Mouse (Mus musculus) midbrain, embryonic 12.5 days (tissue): ENCODE data around the gene Nr4a2. TPM values are rescaled to one million over a fixed set of nuclear protein-coding genes. Genes with fewer than 3 reads are reported as not detected.

Experiments used
- ATAC-seq: fragments of 200-750 bp; cut with Nextera tagmentation; 2 replicates; pipeline ENCODE4 v1.8.0; 2017; ENCODE audit warnings: low read depth, moderate TSS enrichment, moderate library complexity; ENCODE audit not compliant: low FRiP score
- H3K27ac ChIP-seq: fragments of 300-500 bp; sonication (generic); replicated peaks from 2 replicates; pipeline ENCODE4 v1.5.1; 2016; ENCODE audit warnings: mild to moderate bottlenecking
- H3K27me3 ChIP-seq: fragments of 300-500 bp; sonication (generic); 2 replicates; pipeline ENCODE4 v1.6.1; 2016; ENCODE audit warnings: mild to moderate bottlenecking
- H3K36me3 ChIP-seq: fragments of 300-500 bp; sonication (generic); 2 replicates; pipeline ENCODE4 v1.6.1; 2016
- H3K4me1 ChIP-seq: fragments of 300-500 bp; sonication (generic); 2 replicates; pipeline ENCODE4 v1.6.1; 2016
- H3K4me2 ChIP-seq: fragments of 300-500 bp; sonication (generic); replicated peaks from 2 replicates; pipeline ENCODE4 v1.6.1; 2016; ENCODE audit warnings: mild to moderate bottlenecking, moderate library complexity
- H3K4me3 ChIP-seq: fragments of 300-500 bp; sonication (generic); 2 replicates; pipeline ENCODE4 v1.5.1; 2016; ENCODE audit warnings: mild to moderate bottlenecking
- H3K9ac ChIP-seq: fragments of 300-500 bp; sonication (generic); replicated peaks from 2 replicates; pipeline ENCODE4 v1.6.1; 2016; ENCODE audit warnings: mild to moderate bottlenecking, moderate library complexity
- H3K9me3 ChIP-seq: fragments of 300-500 bp; sonication (generic); 2 replicates; pipeline ENCODE4 v1.6.1; 2016; ENCODE audit warnings: mild to moderate bottlenecking
- WGBS: fragments of 180-500 bp; shearing (Covaris S2); methylation state at CpG from one replicate; pipeline ENCODE4 v1.1.7; 2016; 5-methylcytosine and 5-hydroxymethylcytosine counted together
- polyA plus RNA-seq: library from polyadenylated mRNA; unstranded; fragments of >200 nt; fragmentation: Nextera tagmentation; extraction: Ambion mirVana; gene quantifications from 2 replicates; pipeline ENCODE4 v1.2.1, GENCODE M21; 2016

Gene Nr4a2
- polyA plus RNA-seq = 31.4 and 35.2 TPM in 2 replicates

DNA sequence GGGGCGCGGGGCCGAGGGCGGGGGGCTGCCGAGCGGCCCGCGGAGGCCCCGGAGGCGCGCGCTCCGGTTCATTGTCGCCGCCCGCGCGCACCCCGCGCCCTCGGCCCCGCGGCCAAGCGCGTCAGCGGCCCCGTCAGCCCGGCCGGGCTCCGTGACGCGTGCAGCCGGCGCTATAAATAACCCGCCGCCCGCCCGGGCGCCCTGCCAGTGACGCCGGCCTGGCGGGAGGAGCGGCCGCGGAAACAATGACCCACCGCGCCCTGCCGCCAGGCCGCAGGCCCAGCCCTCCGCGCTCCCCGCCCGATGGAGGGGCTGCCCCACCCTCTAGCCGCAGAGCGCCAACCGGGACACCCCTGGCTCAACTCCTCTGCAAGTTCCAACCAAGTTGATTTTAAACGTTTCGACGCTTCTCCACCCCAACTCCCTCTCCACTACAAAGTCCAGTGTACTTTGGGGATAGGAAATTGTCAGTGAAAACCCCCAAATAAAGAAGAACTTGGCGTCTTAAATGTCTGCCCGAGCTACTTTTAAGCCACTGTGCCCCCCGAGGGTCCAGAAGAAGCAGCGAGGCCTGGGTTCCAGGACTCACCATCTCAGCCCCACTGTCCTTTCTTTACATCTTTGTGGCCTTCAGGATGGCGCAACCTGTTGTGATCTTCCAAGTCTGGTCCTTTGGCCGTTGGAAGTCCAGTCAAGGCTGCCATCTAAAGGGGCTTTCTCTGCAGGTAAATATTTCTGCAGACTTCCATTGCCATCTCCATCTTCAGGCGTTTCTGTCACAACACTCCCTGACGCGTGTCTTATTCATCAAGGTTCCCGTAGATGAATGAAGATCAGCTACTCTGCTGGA lies at the start of gene Nr4a2:
Nr4a2 (minus strand) TSS at position 13 of the 850 bp plus-strand sequence.
- Histone ChIP-seq H3K27me3 (peaks cover 40% of the 10 kb centered on the region), H3K4me2 (peak within 1 kb of the TSS; percentile 90)

DNA sequence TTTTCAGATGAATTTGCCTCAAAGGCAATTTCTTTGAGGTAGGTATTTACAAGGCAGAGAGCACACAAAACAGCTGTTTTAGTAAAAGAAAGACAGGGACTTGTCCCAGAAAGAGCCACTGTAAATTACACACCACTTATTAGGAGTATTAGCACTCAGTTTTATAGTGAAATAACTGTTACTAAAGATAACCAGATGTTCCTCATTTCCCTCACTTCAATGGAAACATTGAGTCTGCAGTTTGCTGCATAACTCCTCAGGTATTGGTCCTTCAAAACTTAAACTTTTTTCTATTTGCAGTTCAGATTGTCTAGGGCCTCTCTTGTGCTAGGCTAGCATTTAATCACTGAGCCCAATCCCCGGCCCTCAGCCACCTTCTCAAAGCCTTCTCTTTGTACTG lies 41.6 kb upstream of the Nr4a2 start:
- WGBS = 81% methylated on average over 1 of the region's 1 CpGs

More for the DNA sequence above, at the start of gene Nr4a2:
- Histone ChIP-seq H3K4me1 (peaks cover 12% of the 10 kb centered on the region; the same call in 1 of the 2 replicates), H3K9ac (peak within 1 kb of the TSS; percentile 89), H3K9me3 (no peaks in the 10 kb centered on the region), H3K36me3 (no peaks in the 10 kb centered on the region), H3K27ac (peak within 1 kb of the TSS; percentile 75), H3K4me3 (peak within 1 kb of the TSS; percentile 86)
- peak; percentile 94 for ATAC-seq
- WGBS = 8% methylated on average over 54 of the region's 69 CpGs

DNA sequence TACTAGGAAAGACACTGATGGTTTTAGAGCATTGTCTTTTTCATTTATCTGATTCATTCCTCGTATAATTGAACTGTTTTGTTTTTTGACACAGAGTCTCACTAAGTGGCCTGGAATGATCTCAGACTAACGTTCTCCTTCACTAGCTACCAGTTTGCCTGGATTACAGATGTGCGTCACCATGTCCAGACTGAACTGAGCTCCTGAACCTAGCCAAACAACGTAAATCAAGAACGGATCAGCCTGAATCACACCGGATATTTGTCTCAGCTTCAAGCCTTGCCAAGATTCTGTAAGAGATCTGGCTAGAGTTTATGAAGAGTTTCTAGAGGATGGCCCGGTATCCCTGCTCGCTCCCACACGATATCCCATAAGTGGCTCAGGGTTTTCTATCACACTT lies 33.0 kb upstream of the Nr4a2 start:
- no peak overlapping the region for H3K9ac ChIP-seq
- H3K4me3 ChIP-seq = no peak overlapping the region
- no peak for ATAC-seq
- H3K9me3 ChIP-seq = no peaks in the 10 kb centered on the region
- H3K27ac ChIP-seq = no peak overlapping the region
- H3K36me3 ChIP-seq = no peaks in the 10 kb centered on the region
- no peaks in the 10 kb centered on the region for H3K27me3 ChIP-seq
- H3K4me1 ChIP-seq = no peaks in the 10 kb centered on the region
- H3K4me2 ChIP-seq = no peak overlapping the region
- WGBS = 90% methylated on average over 9 of the region's 9 CpGs

More for the DNA sequence above, 41.6 kb upstream of the Nr4a2 start:
- Histone ChIP-seq H3K9ac (no peak overlapping the region), H3K36me3 (no peaks in the 10 kb centered on the region), H3K27ac (no peak overlapping the region), H3K4me2 (no peak overlapping the region), H3K9me3 (no peaks in the 10 kb centered on the region), H3K27me3 (no peaks in the 10 kb centered on the region), H3K4me3 (no peak overlapping the region), H3K4me1 (no peaks in the 10 kb centered on the region)
- ATAC-seq = no peak

DNA sequence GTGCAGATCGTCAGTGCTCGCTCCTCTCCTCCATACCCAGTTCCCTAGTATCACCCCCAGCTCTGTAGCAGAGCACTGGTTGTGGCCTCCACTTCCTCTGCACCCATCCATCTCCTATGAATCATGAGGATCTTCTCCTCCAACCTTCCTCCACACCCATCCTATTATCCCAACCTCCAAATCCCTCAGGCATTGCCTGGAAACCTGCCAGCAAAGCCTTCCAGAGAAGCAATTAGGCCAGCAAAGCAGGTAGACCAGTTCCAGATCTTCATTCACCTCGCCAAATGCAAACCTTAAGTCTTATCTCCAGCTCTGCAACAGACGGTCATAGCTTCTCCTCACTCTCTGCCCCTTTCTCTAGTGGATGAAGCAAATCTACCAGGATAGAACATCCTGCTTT lies 26.0 kb upstream of the Nr4a2 start:
- H3K36me3 ChIP-seq = no peaks in the 10 kb centered on the region
- no peak overlapping the region for H3K27ac ChIP-seq
- H3K4me2 ChIP-seq = no peak overlapping the region
- no peaks in the 10 kb centered on the region for H3K9me3 ChIP-seq
- H3K27me3 ChIP-seq = no peaks in the 10 kb centered on the region
- ATAC-seq = no peak
- no peak overlapping the region for H3K9ac ChIP-seq
- WGBS = 94% methylated on average over 4 of the region's 4 CpGs
- no peaks in the 10 kb centered on the region for H3K4me1 ChIP-seq
- no peak overlapping the region for H3K4me3 ChIP-seq

DNA sequence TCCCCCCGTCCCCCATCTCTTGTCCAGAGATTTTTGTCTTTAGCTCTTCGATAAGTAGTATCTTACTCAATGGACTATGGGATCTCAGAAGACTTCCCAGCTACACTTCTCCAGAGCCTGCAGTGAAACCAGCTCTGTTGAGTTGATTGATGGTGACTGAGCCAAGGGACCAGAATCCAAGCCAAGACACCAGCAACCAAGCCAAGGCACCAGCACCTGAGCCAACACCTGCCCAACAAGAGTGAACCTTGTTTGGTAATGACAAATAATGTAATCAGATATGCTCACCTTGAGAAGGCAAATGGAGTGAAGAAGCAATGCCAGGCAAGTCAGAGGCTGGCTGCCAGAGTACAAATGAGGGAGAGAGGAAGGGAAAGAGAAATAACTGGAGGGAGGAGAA lies 24.4 kb upstream of the Nr4a2 start:
- Histone ChIP-seq H3K4me3 (no peak overlapping the region), H3K9ac (no peak overlapping the region), H3K36me3 (no peaks in the 10 kb centered on the region), H3K4me2 (no peak overlapping the region), H3K27ac (no peak overlapping the region), H3K27me3 (no peaks in the 10 kb centered on the region), H3K9me3 (no peaks in the 10 kb centered on the region), H3K4me1 (no peaks in the 10 kb centered on the region)
- 95% methylated on average over 2 of the region's 2 CpGs for WGBS
- no peak for ATAC-seq

DNA sequence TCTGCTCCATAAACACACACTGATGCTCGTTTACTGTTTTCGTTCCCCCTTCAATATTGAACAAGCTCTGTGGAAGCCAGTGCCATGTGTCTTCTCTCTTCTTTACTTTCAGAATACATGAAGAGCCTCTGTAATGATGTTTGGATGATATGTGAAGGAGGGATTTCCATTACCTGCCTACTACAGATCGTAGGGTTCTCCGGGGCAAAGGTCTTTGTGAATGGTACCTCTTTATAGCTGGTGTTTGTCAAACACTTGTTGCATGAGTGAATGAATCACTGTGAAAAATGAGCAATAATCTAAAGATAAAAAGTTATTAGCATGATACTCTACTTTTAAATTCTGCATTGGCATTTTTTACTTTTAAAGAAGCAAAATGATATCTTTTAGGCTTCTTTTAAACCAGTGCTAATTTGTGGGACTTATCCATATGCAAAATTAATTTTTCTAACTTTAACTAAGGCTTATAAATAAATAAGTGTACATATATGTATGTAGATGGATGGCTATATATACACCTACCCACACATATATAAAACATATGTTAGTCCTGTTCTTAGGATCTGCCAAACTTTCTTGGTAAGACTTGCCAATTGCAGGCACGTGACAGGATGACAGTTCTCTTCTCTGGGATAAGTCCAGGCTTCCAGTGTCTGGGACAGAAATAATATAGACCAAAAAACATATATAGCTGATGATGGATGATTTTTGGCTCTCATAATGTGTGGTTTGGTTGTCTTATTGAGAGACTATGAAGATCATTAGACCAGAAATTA lies 22.0 kb upstream of the Nr4a2 start:
- Histone ChIP-seq H3K4me1 (no peaks in the 10 kb centered on the region), H3K27ac (no peak overlapping the region), H3K4me3 (no peak overlapping the region), H3K9me3 (no peaks in the 10 kb centered on the region), H3K9ac (no peak overlapping the region), H3K27me3 (no peaks in the 10 kb centered on the region), H3K36me3 (no peaks in the 10 kb centered on the region), H3K4me2 (no peak overlapping the region)
- WGBS = 94% methylated on average over 5 of the region's 5 CpGs
- ATAC-seq = no peak

DNA sequence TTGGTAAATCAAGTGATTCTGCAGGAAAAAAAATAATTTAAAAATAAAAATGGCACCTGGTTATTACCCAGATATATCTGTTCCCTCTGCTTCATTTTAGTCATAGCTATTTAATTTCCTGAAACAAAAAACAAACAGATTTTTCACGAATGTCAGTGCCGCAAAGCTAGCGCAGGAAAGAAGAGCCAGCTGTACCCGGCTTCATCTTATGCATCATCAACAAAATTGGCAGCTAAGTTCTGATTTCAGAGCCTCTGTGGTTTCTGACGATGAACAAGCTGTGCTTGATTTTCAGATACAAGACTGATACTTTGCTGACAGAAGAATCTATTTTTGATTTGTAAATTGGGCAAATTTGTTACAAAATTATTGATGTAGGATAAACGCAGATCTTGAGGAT lies 14.8 kb upstream of the Nr4a2 start:
- Histone ChIP-seq H3K4me3 (no peak overlapping the region), H3K9ac (no peak overlapping the region), H3K27ac (no peak overlapping the region), H3K9me3 (no peaks in the 10 kb centered on the region), H3K4me1 (no peaks in the 10 kb centered on the region), H3K4me2 (no peak overlapping the region), H3K36me3 (no peaks in the 10 kb centered on the region), H3K27me3 (no peaks in the 10 kb centered on the region)
- ATAC-seq = no peak
- WGBS = 86% methylated on average over 6 of the region's 6 CpGs

DNA sequence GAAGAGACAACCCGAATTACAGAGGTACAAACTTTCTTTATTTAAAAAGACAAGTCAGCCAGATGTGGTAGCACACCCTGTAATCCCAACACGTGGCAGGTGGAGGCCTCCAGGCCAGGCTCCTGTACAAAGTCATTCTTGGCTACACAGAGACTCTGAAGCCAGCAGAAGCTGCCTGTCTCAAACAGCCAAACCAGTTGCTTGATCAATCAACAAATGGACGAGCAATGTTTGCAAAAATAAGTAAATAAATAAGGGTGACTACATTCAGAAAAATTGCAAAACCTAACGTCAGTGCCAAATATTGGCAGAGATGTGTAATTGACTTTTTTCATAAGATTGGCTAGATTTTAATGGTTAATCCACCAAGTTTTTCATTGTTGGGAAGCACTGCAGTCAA lies 3.7 kb upstream of the Nr4a2 start:
- Histone ChIP-seq H3K27ac (no peak overlapping the region), H3K4me3 (no peak overlapping the region), H3K4me1 (peaks cover 12% of the 10 kb centered on the region; the same call in 1 of the 2 replicates), H3K9ac (no peak overlapping the region), H3K9me3 (no peaks in the 10 kb centered on the region), H3K4me2 (no peak overlapping the region), H3K36me3 (no peaks in the 10 kb centered on the region), H3K27me3 (peaks cover 29% of the 10 kb centered on the region)
- no peak for ATAC-seq
- WGBS = 77% methylated on average over 4 of the region's 4 CpGs

DNA sequence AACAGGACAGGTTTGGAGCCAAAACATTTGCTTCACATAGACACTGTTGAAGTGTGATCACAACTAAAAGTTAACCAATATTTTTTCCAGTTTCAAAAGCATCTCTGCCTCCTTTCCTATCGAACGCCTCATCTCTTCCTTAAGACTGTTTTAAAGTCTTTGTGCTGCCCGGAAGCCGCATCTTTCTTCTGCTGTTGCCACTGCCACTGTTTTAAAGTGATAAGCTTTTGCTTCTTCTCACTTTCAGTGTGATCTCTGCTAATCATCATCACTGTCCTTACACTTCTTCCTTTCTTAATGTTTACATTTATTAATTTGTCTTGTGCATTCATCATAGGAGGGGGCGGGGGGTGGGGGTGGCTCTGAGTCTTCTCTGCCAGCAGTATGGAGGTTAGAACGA lies 2.1 kb upstream of the Nr4a2 start:
- WGBS = 79% methylated on average over 6 of the region's 6 CpGs
- Histone ChIP-seq H3K9ac (no peak overlapping the region), H3K27me3 (peaks cover 37% of the 10 kb centered on the region), H3K27ac (no peak overlapping the region), H3K36me3 (no peaks in the 10 kb centered on the region), H3K4me1 (peaks cover 12% of the 10 kb centered on the region; the same call in 1 of the 2 replicates), H3K4me2 (no peak overlapping the region), H3K9me3 (no peaks in the 10 kb centered on the region), H3K4me3 (no peak overlapping the region)
- ATAC-seq = no peak

DNA sequence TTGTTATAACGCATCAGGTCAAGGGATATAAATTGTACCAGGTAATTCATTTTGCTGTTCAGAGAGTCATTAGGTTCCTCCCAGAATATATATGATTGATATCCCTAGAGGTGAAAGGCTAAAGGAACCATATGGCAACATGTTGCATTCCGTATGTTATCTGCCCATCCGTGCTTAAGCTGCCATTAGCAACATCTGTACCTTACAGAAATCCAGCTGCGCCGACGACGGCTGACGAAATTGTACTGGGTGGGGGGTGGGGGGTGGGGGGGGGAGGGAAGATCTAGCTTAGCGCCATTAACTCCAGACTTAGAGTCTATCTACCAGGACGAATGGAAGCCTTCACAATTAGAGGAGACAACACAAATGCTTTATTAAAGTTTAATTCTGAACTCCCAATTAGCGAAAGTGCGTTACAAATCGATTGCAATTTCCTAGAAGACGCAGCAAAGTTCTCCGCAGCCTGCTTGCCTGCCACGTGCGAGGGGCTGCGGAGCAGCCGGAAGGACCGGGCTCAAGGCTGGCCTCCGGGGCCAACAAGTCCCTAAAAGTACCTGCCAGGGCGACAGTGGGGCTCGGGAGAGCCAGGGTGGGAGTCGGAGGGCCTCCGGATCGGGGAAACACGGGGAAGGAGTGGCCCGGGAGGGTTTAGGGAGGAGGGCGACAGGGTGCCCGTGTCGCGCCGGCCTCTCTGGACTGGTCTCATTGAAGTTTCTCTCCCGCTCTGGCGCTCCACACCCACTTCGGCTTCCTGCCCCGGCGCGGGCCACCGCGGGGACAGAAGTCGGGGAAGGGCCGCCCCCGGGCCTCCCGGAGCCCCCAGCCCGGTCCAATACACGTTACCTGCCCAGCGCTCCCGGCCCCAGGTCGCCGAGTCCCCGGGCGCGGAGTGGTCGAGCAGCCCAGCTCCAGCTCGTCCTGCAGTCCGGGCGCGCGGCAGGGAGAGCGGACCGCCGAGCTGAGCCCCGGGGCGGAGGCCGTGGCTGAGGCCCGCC lies 520 bp downstream of the Nr4a2 start:
- Histone ChIP-seq H3K27ac (peak overlapping the region; percentile 75), H3K9ac (peak overlapping the region; percentile 89), H3K9me3 (no peaks in the 10 kb centered on the region), H3K36me3 (no peaks in the 10 kb centered on the region), H3K4me1 (peaks cover 12% of the 10 kb centered on the region; the same call in 1 of the 2 replicates), H3K4me2 (peak overlapping the region; percentile 90), H3K27me3 (peaks cover 38% of the 10 kb centered on the region), H3K4me3 (peak overlapping the region; percentile 86)
- peak; percentile 92 for ATAC-seq
- under 1% methylated on average over 65 of the region's 67 CpGs for WGBS

DNA sequence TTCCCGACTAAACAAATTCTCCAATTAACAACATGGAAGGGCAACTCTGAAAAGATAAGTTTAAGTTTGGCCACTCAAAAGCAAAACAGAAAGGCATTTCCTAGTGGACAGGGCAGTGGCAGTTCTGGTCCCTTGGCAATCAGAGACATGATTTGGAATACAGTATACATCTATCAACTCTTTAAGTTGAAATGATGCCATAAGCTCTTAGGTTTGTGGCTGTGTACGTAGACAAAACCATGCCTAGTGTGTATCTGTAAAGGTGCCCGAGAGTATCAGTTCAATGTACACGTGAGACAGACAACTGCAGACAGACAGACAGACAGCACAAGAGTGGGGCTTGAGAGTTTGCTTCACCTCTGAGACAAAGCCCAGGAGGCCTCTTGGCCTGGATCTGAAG lies 2.7 kb downstream of the Nr4a2 start:
- Histone ChIP-seq H3K36me3 (no peaks in the 10 kb centered on the region), H3K27me3 (peaks cover 41% of the 10 kb centered on the region), H3K9me3 (no peaks in the 10 kb centered on the region), H3K27ac (no peak overlapping the region), H3K4me1 (peaks cover 20% of the 10 kb centered on the region), H3K9ac (no peak overlapping the region), H3K4me2 (no peak overlapping the region), H3K4me3 (no peak overlapping the region)
- WGBS = 78% methylated on average over 4 of the region's 4 CpGs
- ATAC-seq = no peak
